Mouse (Mus musculus): ENCODE results near the gene Neurl1b. TPM values are rescaled to one million over a fixed set of nuclear protein-coding genes. Genes with fewer than 3 reads are reported as not detected.
A peak's percentile ranks its signal among the peaks of the same experiment; 100 is the strongest.

Neurl1b gene
- total RNA-seq, 2 experiments from 2014 or later: 2.3 to 2.6 TPM

DNA sequence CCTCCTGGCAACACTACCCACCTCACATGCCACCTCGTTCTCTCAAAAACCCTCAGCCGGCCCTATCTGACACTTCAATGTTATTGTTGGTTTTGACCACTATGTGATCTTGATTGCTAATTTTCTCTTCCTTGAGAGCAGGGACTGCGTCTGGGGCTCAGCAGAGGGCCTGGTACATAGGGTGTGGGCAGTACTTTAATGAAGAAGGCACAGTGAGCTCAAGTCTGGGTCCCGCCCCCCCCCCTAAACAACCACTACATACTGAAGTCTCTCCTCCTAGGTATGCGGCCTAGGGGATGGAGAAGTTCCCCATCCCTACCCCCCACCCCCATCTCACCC lies 476 bp upstream of the Neurl1b start:
- DNase-seq: no peak
- no peak for TF ChIP-seq CTCF (IDR thresholded peaks at IDR 0.05)
- intact Hi-C loops (cut with DNase I): no loop called here
- no peak overlapping the region for H3K27ac ChIP-seq
- peak overlapping the region; percentile 97 for H3K4me3 ChIP-seq

GRCm38 (mm10) chr17:26415355-26415865 lies 781 bp downstream of the Neurl1b start:
- intact Hi-C loops (cut with DNase I): no loop called here
- TF ChIP-seq CTCF (IDR thresholded peaks at IDR 0.05): no peak

DNA sequence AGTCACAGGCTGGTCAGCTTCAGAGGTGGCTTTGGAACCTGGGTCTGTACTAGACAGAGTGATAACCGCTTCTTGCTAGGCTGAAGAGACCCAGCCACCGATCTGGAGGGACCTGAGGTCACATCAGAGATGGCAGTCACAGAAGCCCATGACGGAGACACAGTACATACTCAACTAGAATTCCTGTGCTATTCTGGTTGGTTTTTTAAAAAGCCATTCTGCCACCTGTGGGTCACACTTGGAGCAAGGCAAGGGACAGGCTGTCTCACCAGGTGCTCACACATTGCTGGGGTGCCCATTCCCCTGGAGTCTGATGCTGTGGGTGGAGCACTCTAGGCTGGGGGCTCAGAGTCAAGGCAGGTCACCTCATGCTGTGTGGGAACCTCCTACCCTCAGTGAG lies 1.5 kb downstream of the Neurl1b start:
- H3K4me3 ChIP-seq: peak overlapping the region; percentile 97
- peak overlapping the region; percentile 53 for H3K27ac ChIP-seq
- peak; percentile 20; the same call in 1 of the 2 replicates for TF ChIP-seq CTCF (IDR thresholded peaks at IDR 0.05)
- intact Hi-C loops (cut with DNase I): no loop called here
- DNase-seq: no peak

More at GRCm38 (mm10) chr17:26415355-26415865, 781 bp downstream of the Neurl1b start:
- peak overlapping the region; percentile 85 for H3K27ac ChIP-seq
- H3K4me3 ChIP-seq: peak overlapping the region; percentile 97
- no peak for DNase-seq

- no peak for TF ChIP-seq CTCF (IDR thresholded peaks at IDR 0.05)
- DNase-seq: no peak
- H3K4me3 ChIP-seq: no peak overlapping the region
- intact Hi-C loops (cut with DNase I): no loop called here
- peak overlapping the region; percentile 20; the same call in 1 of the 2 replicates for H3K27ac ChIP-seq
These were observed 3.3 kb downstream of the Neurl1b start for GRCm38 (mm10) chr17:26417770-26418421.

GRCm38 (mm10) chr17:26420491-26421247 lies 6.0 kb downstream of the Neurl1b start:
- intact Hi-C loops (cut with DNase I): loop anchor here (1.0 kb wide), 1 partner anchor 106 kb away; no protein-coding TSS in a partner anchor
- no peak for TF ChIP-seq CTCF (IDR thresholded peaks at IDR 0.05)
- Histone ChIP-seq H3K27ac (peak overlapping the region; percentile 74), H3K4me3 (no peak overlapping the region)
- DNase-seq: no peak

DNA sequence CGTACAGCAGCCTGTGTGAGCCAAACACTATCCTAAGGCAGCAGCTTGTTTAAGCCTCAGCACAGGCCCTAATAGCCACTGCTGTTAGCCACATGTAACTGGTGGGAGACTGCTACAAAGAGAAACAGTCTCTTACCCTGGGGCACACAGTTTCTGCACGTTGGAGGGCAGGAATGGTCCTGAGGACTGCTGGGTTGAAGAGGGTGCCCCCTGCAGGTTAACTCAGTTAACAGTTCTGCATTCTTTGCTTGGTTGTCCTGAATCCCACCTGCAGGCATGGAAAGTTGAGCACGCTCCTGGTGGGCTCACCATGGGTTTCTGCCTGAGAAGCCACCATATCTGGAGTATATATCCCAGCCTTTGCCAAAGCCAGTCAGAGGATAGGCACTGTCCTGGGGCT lies 6.9 kb downstream of the Neurl1b start:
- DNase-seq: peak; percentile 49
- intact Hi-C loops (cut with DNase I): loop anchor here (1.0 kb wide), 1 partner anchor 107 kb away; no protein-coding TSS in a partner anchor
- Histone ChIP-seq H3K27ac (peak overlapping the region; percentile 74), H3K4me3 (no peak overlapping the region)
- peak; percentile 77 for TF ChIP-seq CTCF (IDR thresholded peaks at IDR 0.05)

DNA sequence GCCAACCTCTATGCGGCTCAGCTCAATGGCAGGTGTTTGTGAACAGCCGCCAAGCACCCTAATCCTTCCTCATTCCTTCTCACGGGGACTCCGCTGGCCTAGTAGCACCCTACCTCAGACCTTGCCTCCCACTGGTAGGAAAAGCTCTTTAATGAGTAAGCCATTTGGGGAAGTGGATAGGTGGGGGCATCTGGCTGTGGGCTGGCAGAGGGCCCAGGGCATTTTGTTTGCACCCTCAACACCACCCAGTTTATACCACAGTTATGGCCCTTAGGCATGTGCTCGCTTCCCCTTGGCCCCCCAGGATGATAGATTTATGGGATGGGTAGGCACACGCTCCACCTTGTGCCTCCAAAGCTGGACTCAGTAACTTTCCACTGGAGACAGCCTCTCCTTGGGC lies 7.8 kb downstream of the Neurl1b start:
- Histone ChIP-seq H3K27ac (peak overlapping the region; percentile 74), H3K4me3 (no peak overlapping the region)
- TF ChIP-seq CTCF (IDR thresholded peaks at IDR 0.05): no peak
- intact Hi-C loops (cut with DNase I): no loop called here
- DNase-seq: no peak

DNA sequence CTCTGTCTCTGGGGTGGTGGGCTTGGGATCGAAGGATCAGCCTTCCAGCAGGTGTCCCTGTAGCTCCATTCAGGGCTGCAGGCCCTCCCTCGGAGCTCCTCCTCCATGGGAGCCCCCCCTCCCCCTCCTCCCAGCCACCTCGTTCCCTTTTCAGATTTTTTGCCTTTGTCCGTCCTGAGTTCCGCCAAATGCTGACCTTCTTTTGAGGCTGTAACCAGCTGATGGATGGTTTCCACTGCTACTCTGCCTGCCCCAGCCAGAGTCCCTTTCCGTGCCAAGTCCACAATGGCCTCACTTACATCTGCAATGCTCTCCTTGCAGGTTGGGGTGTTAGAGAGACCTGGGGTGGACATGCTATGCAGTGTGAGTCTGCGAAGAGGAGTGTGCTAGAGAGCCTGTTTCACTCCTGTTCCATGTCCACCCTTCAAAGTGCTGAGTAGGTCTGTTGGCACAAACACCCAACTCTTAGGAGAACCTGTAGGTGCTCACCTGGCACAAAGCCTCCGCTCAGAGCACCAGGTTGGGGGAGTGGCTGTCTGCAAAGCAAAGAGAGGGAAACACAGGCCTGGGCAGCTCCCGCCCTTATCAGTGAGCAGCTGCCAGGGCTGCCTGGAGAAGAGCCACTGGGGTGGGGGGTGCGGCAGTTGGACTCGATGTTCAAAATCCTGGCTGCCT lies 9.5 kb downstream of the Neurl1b start:
- H3K27ac ChIP-seq: peak overlapping the region; percentile 74
- DNase-seq: peak; percentile 57
- intact Hi-C loops (cut with DNase I): no loop called here
- no peak; the same call in 1 of the 2 replicates for TF ChIP-seq CTCF (IDR thresholded peaks at IDR 0.05)
- H3K4me3 ChIP-seq: no peak overlapping the region

GRCm38 (mm10) chr17:26424973-26425735 lies 10.5 kb downstream of the Neurl1b start:
- Histone ChIP-seq H3K4me3 (no peak overlapping the region), H3K27ac (peak overlapping the region; percentile 74)
- TF ChIP-seq CTCF (IDR thresholded peaks at IDR 0.05): no peak
- peak; percentile 89 for DNase-seq
- intact Hi-C loops (cut with DNase I): no loop called here

DNA sequence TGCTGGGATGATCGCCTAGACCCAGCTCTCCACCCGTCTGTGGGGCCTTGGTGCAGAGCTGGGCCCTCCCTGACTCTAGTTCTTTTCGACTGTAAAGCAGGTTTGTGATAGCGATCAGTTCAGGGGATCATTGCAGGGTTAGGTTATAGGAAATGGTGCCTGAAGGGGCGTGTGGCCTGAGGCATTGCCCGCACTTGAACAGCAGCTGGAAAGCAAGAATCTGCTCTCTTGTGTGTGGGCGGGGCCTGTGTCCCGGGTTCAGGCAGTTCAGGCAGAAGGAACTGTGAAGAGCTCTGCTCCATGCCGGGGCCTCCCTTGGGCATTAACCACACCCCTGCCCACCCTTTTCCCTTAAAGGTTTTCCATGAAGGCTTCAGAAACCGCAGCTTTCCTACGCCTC lies 18.7 kb downstream of the Neurl1b start:
- Histone ChIP-seq H3K27ac (no peak overlapping the region), H3K4me3 (no peak overlapping the region)
- no peak for TF ChIP-seq CTCF (IDR thresholded peaks at IDR 0.05)
- DNase-seq: no peak
- intact Hi-C loops (cut with DNase I): no loop called here

DNA sequence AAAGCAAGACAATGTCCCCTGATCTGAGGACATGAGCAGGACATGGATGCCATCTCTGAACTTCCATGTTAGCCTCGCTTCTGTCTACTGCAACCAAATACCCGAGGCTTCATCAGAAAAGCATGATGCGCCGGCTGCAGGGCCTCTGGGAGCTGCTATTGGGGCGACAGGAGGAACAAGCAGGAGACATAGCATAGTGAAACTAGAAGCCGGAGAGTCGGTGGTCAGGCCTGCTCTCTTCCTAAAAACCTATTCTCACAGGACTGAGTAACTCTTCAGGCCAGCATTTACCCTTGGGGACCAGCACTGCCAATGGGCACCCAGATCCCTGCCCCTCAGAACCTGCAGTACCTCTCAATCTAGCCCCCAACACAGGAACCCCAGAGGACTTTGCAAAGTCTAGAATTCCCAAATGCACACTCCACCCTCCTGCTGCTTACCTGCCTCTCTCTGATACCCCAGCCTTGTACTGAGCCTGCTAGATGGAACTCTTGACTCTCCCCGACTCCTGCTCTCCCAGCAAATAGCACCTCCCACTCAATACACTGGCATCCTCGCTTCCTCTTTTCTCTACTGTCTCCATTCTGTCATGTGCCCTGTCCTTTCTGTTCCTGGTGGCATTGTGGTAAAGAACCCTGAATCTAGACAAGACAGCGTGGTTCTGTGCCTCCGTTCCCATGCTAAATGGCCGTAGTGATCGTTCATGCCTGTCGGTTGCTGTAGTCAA lies 22.6 kb downstream of the Neurl1b start:
- intact Hi-C loops (cut with DNase I): no loop called here
- no peak for TF ChIP-seq CTCF (IDR thresholded peaks at IDR 0.05)
- Histone ChIP-seq H3K4me3 (no peak overlapping the region), H3K27ac (0 out of 2 replicates have a peak overlapping the region, but pooled peaks have one; percentile 40)
- DNase-seq: no peak
